In genomic region chr14:23835387-23836111, GRCm38 (mm10) we compare ENCODE assay signal across 11 mouse cellular contexts.
DNase-seq lines count a peak whose midpoint lies in the region; ATAC-seq and TF ChIP-seq lines count a peak whose summit lies in the region.
"Had no signal": no experiment of that assay in that cellular context is flagged by ENCODE, and none has a peak within 500 bp of the region (broad histone marks: within the 10 kb centered on the region; RNA-seq: fewer than 3 reads in every experiment).

No protein-coding gene starts in this region.

- peak overlapping the region; percentile 7; the same call in 1 of the 2 replicates for H3K27ac ChIP-seq in neural tube, embryonic 15.5 days (replicated peaks)
- H3K27ac ChIP-seq in hindbrain, embryonic 16.5 days (ENCODE audit: low read depth, low read length): no peak overlapping the region
- H3K27ac ChIP-seq in gastrocnemius, adult 2 months: no peak overlapping the region
- H3K27ac ChIP-seq: embryonic facial prominence, embryonic 13.5 days had no signal

- H3K36me3 ChIP-seq in neural tube, embryonic 15.5 days: no peaks in the 10 kb centered on the region
- no peaks in the 10 kb centered on the region for H3K36me3 ChIP-seq in hindbrain, embryonic 16.5 days (ENCODE audit: control insufficient read depth, insufficient read depth, low read length)
- H3K36me3 ChIP-seq: embryonic facial prominence, embryonic 13.5 days had no signal

- H3K4me3 ChIP-seq in neural tube, embryonic 15.5 days (replicated peaks): no peak overlapping the region
- H3K4me3 ChIP-seq in hindbrain, embryonic 16.5 days (ENCODE audit: low read length): no peak overlapping the region
- no peak overlapping the region for H3K4me3 ChIP-seq in gastrocnemius, adult 2 months
- H3K4me3 ChIP-seq: embryonic facial prominence, embryonic 13.5 days had no signal

- no peaks in the 10 kb centered on the region for H3K9me3 ChIP-seq in neural tube, embryonic 15.5 days (replicated peaks)
- H3K9me3 ChIP-seq in hindbrain, embryonic 16.5 days (ENCODE audit: control insufficient read depth, low read length): no peaks in the 10 kb centered on the region
- H3K9me3 ChIP-seq: embryonic facial prominence, embryonic 13.5 days had no signal

- WGBS in neural tube, embryonic 15.5 days: 39% methylated on average over 10 of the region's 10 CpGs
- WGBS in hindbrain, embryonic 16.5 days: 41% methylated on average over 10 of the region's 10 CpGs

- no peak overlapping the region for H3K4me2 ChIP-seq in neural tube, embryonic 15.5 days
- no peak overlapping the region for H3K4me2 ChIP-seq in hindbrain, embryonic 16.5 days (ENCODE audit: low read length)
- H3K4me2 ChIP-seq: embryonic facial prominence, embryonic 13.5 days had no signal

- DNase-seq in adrenal gland, adult (ENCODE audit: inconsistent age in 2 of 2, low spot score in 1 of 2): peak; percentile 64 to 65
- no peak for DNase-seq in adrenal gland, adult 18-20 months (ENCODE audit: low spot score in 2 of 2)
- peak; percentile 8 to 58 for DNase-seq in lung, postnatal 4 days
- no peak for DNase-seq in lung, postnatal 25 days (ENCODE audit: low spot score)
- peak; percentile 86 for DNase-seq in kidney, adult 11 months
- no peak for DNase-seq in gastrocnemius, adult 2 months
- DNase-seq: liver, postnatal 0 days; thymus, adult 2 months had no signal

- no peaks in the 10 kb centered on the region for H3K27me3 ChIP-seq in neural tube, embryonic 15.5 days (replicated peaks)
- H3K27me3 ChIP-seq in hindbrain, embryonic 16.5 days (replicated peaks; ENCODE audit: control insufficient read depth, insufficient read depth, low read length): no peaks in the 10 kb centered on the region
- H3K27me3 ChIP-seq: embryonic facial prominence, embryonic 13.5 days had no signal

- intact Hi-C loops in gastrocnemius, adult 2 months (cut with DNase I): no loop called here

- no peak for TF ChIP-seq CTCF in gastrocnemius, adult 2 months (IDR thresholded peaks at IDR 0.05)

- ATAC-seq in neural tube, embryonic 15.5 days (ENCODE audit: low FRiP score): peak; percentile 60
- no peak for ATAC-seq in hindbrain, embryonic 16.5 days
- ATAC-seq: liver, postnatal 0 days had no signal

- no peak overlapping the region for H3K9ac ChIP-seq in neural tube, embryonic 15.5 days (replicated peaks)
- no peak overlapping the region for H3K9ac ChIP-seq in hindbrain, embryonic 16.5 days (ENCODE audit: low read depth, low read length)
- H3K9ac ChIP-seq: embryonic facial prominence, embryonic 13.5 days; liver, postnatal 0 days had no signal

- peaks cover 36% of the 10 kb centered on the region for H3K4me1 ChIP-seq in neural tube, embryonic 15.5 days
- peaks cover 18% of the 10 kb centered on the region for H3K4me1 ChIP-seq in hindbrain, embryonic 16.5 days (ENCODE audit: control insufficient read depth, insufficient read depth, low read depth, low read length)
- H3K4me1 ChIP-seq: embryonic facial prominence, embryonic 13.5 days had no signal

Comparison
In these comparisons a context has a peak if more than half of its experiments do, and no peak if none do; other contexts are left out.
1. DNase-seq: peak in adrenal gland, adult (2 of 2), lung, postnatal 4 days (2 of 2) and kidney, adult 11 months (single experiment); none in adrenal gland, adult 18-20 months (0 of 2), lung, postnatal 25 days (single experiment) and gastrocnemius, adult 2 months (single experiment).